Mouse (Mus musculus) brain, embryonic 14.5 days (tissue): ENCODE results near the gene Parm1. TPM values are rescaled to one million over a fixed set of nuclear protein-coding genes. Genes with fewer than 3 reads are reported as not detected.

ENCODE experiments used
- DNase-seq: peaks from one replicate; pipeline ENCODE4 v3.0.0-alpha.2; 2011; ENCODE audit warnings: low read depth
- CTCF ChIP-seq: fragments of 200-500 bp; IDR thresholded peaks from 2 replicates; pipeline ENCODE4 v1.5.1; 2012; ENCODE audit warnings: inconsistent platforms, mild to moderate bottlenecking, moderate library complexity, borderline replicate concordance; ENCODE audit not compliant: insufficient read depth, insufficient read length; ENCODE audit errors: extremely low read depth
- POLR2A ChIP-seq: fragments of 200-500 bp; IDR thresholded peaks from 2 replicates; pipeline ENCODE4 v1.6.1; 2012; ENCODE audit warnings: mild to moderate bottlenecking, inconsistent platforms, borderline replicate concordance; ENCODE audit not compliant: poor library complexity, insufficient read depth, insufficient read length, severe bottlenecking; ENCODE audit errors: extremely low read depth
- polyA plus RNA-seq: library from polyadenylated mRNA; depleted of rRNA; stranded (reverse); fragments of >200 nt; gene quantifications from 2 replicates; pipeline ENCODE4 v1.2.3, GENCODE M21; 2012; rRNA removed

Gene Parm1
- 2.7 and 6.4 TPM in 2 replicates for polyA plus RNA-seq

- DNase-seq: peak; percentile 94
- peak; percentile 82 for TF ChIP-seq CTCF
- TF ChIP-seq POLR2A: peak; percentile 22; the same call in 1 of the 2 replicates
These were observed at the start of gene Parm1 for GRCm38 (mm10) chr5:91517480-91518301. Gene Parm1 (plus strand): TSS chr5:91517615.

GRCm38 (mm10) chr5:91475241-91475640 is 42.2 kb upstream of the Parm1 start:
- DNase-seq: no peak
- no peak for TF ChIP-seq POLR2A
- no peak for TF ChIP-seq CTCF

GRCm38 (mm10) chr5:91476863-91477262 is 40.6 kb upstream of the Parm1 start:
- DNase-seq: no peak
- TF ChIP-seq POLR2A (no peak), CTCF (no peak)

- DNase-seq: no peak
- TF ChIP-seq CTCF (no peak), POLR2A (no peak)
These were observed 38.7 kb upstream of the Parm1 start for GRCm38 (mm10) chr5:91478673-91479072.

- DNase-seq: no peak
- no peak for TF ChIP-seq POLR2A
- no peak for TF ChIP-seq CTCF
These were observed 37.3 kb upstream of the Parm1 start for GRCm38 (mm10) chr5:91480129-91480528.

- TF ChIP-seq POLR2A: no peak
- TF ChIP-seq CTCF: no peak
- no peak for DNase-seq
These were observed 33.1 kb upstream of the Parm1 start for GRCm38 (mm10) chr5:91484324-91484723.

- TF ChIP-seq CTCF: no peak
- TF ChIP-seq POLR2A: no peak
- DNase-seq: peak; percentile 22
These were observed 23.0 kb upstream of the Parm1 start for GRCm38 (mm10) chr5:91494456-91494855.

GRCm38 (mm10) chr5:91501361-91501760 is 16.1 kb upstream of the Parm1 start:
- TF ChIP-seq POLR2A (no peak), CTCF (no peak)
- DNase-seq: no peak

- TF ChIP-seq POLR2A: no peak
- no peak for TF ChIP-seq CTCF
- DNase-seq: no peak
These were observed 15.0 kb upstream of the Parm1 start for GRCm38 (mm10) chr5:91502366-91502765.

- TF ChIP-seq POLR2A: no peak
- TF ChIP-seq CTCF: no peak
- peak; percentile 36 for DNase-seq
These were observed 13.0 kb upstream of the Parm1 start for GRCm38 (mm10) chr5:91504320-91504922.

- TF ChIP-seq CTCF (no peak), POLR2A (no peak)
- DNase-seq: no peak
These were observed 338 bp upstream of the Parm1 start for GRCm38 (mm10) chr5:91517077-91517476.
